Mouse (Mus musculus) heart, adult 11 months (tissue): ENCODE results near the gene Rflna.

ENCODE experiments used
- DNase-seq: peaks from one replicate; pipeline ENCODE4 v3.0.0; 2022

The Rflna gene

GRCm38 (mm10) chr5:125002969-125003872 lies at the start of gene Rflna:
Gene Rflna (plus strand): TSS chr5:125003221.
- DNase-seq, result peak; percentile 91

DNA sequence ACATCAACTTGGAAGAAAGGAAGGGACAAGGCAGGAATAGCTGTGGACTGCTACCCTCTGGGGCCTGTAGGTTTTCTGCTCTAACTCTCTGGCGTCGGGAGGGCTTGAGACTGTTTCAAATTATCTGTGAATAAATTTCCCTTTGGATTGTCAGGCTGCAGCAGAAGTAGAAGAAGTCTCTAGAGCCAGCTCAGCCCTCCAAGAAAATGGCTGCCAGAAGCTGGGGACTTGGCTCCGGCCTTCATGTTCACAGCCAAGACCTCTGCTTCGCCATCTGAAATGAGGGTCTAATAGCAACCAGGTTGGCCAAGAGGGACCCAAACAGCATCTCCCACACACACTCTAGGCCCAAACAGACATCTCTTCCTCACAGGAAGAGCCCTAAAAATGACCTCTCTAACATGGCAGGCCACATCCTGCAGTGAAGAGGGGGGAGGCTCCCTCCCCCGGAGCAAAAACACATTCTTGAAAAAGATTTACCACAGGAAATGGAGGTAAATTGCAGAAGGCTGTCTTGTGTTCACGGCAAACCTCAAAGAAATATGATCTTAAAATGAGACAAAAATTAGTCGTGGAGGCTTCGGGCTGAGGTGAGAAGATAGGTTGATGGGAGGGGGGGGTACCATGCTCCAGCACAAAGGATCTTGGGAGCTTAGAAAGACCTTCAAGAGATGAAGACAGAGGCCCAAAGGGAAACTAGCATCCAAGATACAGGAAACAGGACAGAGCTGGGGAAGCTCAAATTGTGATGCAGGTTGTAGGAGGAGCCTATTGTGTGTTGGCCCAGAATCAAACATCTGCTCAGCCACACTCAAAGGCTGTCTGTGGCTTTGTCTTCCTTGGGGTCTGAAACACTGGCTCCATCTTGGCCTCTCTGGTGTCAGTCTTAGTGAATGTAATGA lies 48.4 kb upstream of the Rflna start:
- DNase-seq, result no peak

DNA sequence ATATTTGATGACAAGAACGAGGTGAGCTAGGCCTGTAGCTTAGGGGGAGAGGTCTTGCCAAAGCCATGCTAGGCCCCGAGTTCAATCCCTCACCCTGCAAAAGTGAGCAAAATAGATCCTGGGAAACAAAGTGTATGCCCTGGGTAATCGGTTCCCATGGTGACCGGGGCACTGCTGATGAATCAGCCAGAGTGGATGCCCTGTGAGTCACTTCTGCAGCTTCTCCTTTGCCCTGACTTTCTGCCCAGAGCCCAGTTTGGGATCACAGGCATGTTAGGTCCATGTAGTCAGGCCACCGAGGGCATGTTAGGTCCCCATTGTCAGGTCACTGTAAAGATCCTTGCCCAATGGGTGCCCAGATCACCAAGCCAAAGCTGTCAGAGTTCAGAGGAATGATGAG lies 45.5 kb upstream of the Rflna start:
- no peak for DNase-seq

DNA sequence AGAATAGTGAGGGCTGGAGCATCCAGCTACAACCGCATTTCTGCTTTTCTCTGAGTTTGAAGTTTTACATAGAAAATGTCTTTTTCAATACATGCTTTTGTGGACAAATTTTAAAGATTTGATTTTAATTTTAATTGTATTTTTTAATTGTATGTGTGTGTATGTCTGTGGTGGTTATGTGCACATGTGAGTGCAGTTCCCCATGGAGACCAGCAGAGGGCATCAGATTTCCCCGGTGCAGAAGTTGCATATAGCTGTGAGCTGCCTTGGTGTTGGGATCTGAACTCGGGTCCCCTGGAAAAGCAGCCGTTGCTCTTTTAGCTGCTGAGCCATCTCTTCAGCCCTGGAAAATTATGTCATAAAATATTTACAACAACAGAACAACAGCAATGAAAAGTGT lies 43.9 kb upstream of the Rflna start:
- no peak for DNase-seq

DNA sequence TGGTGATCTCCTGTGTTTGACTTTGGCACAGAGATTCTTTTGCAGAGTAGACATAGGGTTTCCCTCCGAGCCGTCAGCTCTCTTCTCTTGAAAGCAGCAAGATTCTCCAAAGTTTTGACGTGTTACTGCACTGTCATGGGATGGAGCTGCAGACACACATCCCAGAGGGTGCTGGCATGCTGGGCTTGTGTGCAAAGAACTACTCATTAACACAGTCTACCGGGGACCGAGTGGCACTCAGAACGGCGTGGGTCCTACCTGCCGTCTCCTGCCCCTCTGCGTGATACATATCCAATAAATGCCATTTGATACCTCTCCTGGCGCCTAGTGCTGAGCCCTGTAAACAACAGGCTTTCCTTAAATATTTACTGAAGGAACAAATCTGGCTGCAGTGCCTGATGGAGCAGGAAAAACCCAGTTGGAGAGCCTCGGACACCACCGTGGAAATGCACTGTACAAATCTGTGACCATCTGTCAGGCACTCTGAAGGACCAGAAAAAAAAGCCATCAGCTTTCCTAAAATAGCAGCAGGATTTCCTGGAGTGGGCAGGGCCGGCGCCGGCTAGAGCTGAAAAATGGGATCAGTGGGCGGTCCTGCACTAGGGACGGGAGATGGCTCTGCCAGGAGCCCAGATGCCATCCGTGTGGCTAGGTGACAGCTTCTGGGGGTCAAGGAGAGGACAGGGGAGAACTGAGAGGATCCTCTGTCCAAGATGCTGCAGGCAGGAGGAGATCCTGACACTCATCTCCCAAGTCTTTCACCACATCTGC lies 42.7 kb upstream of the Rflna start:
- DNase-seq, result peak; percentile 98

DNA sequence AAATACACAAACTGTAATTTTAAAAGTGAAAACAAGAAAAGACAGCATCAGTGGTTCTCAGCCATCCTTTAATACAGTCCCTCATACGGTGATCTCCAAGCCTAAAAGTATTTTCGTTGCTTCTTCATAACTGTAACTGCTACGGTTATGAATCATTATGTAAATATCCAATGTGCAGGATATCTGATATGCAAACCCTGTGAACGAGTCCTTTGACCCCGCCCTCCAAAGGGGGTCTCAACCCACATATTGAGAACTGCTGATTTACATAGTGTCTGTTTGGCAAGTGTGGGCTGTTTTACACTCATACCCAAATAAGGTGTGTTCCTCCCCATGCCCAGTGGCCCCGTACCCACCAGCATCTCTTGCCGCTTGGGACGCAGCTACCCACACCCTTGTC lies 41.6 kb upstream of the Rflna start:
- peak; percentile 91 for DNase-seq

DNA sequence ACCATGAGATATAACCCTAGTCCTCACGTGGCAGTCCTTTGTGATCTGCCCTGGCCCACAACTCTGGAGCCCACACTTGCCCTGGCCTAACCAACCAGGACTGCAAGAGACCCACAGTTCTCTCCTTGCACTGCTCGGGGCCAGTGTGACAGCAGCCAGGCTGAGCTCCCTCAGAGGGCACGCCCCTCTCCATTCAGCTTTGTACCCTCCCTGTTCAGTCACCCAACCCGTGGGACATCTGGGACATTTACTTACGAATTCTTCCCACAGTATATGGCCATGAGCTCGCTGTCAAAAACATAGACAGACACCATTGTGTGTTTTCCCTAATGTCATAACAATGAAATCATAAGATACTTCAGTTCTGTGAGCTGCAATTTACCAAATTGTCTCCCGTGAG lies 40.3 kb upstream of the Rflna start:
- no peak for DNase-seq

DNA sequence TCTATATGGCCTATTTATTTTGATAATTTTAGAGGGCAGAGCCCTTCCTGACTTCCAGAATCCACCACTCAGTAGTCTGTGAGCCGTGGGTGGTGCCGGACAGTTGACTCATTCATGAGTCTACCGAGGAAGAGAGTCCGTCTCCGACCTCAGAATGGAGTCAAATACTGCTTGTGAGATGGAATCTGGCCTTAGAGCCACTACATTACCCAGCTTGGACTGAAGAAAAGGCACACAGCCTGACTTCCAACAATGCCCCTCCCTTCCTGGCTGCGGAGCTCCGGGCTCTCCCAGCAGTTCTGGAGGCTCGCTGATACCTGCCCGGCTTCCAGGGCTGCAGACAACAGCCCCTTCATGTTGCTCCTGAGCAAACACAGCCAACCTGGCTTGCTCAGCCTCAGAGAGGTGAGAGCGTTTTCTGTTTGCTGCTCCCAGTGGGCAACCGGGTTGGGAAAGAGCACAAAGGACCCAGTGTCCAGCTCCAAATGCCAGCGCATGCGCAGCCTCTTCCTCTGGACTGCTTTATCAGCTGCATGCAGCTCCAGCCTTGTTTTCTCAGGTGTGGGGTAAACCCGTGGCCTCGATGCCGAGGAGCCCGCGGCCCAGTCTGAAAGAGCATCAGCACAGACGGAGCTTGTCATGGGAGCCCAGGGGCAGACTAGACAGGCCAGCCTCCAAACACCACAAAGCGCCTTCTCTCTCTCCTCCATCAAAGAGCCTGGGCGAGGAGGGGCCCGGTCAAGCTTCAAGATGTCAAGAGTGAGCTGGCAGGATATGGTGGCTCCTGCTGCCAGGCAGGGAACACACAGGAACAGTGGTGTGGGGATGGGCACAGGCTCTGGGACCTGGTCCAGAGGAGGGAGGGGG lies 39.0 kb upstream of the Rflna start:
- peak; percentile 95 for DNase-seq

DNA sequence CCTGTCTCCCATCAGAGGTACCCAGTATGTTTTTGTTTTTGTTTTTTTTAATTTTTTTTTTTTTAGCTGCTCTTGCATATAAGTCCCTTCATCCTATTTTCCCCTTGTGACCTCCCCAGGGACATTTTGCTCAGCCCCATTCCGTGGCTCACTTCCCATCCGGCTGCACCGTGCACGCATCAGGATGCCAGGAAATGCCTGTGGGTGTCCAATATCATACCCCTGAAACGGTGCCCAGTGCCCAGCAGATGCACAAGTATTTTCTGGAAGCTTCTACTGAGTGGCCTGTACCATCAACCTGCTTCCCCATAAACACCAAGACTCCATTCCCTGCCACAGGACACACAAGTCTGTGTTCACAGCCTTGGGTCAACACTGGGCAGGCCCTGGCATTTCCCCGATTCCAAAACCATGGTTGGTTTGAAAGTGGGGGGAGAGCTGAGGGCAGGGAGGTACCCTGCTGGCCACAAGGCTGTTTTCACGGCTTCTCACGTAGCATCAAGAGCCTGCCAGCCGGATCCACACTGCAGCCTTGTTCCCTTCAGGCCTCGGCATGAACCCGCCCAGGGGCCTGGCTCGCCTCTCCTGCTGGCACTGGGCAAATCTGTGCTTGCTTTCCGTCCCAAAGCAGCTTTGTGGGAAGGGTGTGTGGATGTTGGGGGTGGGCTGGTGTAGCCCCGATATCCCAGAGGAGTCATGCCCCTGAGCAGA lies 36.2 kb upstream of the Rflna start:
- peak; percentile 93 for DNase-seq

DNA sequence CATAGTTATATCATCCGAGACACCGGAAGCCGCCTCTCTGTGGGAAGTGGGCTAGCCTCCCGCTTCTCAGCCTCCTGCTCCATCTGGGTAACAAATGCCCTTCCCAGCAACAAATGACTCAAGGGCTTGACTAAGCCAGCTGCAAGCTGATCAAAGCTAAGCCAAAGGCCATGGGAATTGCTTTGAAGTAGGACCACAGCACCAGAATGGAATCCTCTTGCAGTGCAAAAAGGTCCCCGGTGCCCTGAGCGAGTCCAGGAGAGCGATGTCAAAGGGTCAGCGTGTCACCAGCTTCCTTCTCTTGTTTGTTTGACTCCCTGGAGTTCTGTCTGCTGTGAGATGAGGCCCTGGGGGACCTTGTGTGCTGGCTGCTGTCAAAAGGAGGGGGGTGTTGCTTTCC lies 33.2 kb upstream of the Rflna start:
- DNase-seq, result no peak

GRCm38 (mm10) chr5:124986222-124986621 lies 16.8 kb upstream of the Rflna start:
- no peak for DNase-seq

DNA sequence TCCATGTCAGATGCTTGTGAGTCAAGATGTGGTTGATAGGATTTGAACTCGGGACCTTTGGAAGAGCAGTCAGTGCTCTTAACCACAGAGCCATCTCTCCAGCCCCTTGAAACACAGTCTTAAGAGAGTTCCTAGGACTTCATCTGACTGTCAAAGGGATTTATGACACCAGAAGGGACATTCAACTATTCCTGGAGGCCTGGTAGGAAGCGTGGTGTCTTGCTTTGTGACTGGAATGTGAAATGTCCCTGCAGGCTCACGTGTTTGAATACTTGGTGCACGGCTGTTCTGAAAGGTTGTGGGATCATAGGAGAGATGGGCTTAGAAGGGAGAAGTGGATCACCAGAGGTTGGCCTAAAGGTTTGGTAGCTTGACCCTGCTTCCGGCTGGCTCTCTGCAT lies 16.4 kb upstream of the Rflna start:
- no peak for DNase-seq

DNA sequence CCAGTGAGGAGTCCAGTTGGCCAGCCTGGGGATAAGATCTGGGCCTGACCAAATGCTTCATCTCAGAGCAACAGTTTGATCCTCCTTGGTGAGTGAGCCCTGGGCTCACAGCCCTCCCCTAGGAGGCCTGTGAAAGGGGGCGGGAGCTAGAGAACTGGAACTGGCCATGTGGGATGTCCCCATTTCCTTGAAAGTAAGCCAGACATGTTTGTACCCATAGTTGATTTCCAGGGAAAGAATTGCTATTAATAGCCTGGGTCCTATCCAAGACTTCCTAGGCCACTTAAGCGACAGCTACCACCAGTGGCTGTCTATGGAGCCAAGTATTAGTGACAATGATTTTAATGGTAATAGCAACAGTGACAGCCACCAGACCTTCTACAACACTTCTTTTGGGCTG lies 13.3 kb upstream of the Rflna start:
- DNase-seq, result peak; percentile 96

GRCm38 (mm10) chr5:124992323-124992722 lies 10.7 kb upstream of the Rflna start:
- no peak for DNase-seq

DNA sequence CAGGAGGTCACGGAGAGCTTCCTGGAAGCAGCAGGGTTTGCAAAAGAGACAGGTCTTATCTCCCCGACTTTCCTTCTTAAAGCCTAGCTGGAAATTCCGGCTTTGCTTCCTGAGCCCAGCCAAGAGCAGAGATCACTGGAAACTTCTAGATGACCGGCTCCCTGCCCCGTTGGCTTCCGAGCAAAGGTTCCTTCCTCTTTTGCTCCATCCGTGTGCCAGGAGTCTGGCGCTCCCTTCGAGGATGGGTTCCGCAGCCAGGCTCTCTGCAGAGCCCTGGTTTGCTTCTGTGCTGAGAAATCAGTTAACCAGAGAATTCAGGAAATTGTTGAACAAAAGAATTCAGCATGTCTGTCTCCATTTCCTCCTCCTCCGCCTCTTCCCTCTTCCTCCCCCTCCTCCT lies 10.1 kb upstream of the Rflna start:
- DNase-seq, result peak; percentile 97

DNA sequence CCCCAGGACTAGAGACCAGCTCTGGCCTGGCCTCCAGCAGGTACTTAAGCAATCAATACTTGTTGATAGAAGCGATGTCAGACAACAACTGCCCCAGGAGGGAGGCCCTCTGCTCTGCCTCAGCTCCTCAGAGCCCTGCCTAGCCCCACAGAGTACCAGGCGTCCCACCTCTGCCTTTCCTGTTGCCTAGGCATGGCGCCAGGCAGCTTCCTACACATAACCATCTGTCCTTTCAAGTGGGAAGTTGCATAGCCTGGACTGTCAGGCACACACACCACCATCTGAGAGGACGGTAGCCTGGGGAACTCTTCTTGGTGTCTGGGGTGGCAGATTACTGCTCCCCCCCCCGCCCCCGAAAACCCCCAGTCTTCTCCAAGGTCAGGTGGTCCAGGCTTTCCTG lies 6.2 kb upstream of the Rflna start:
- peak; percentile 93 for DNase-seq

GRCm38 (mm10) chr5:124997913-124998312 lies 5.1 kb upstream of the Rflna start:
- no peak for DNase-seq

GRCm38 (mm10) chr5:125000756-125001250 lies 2.2 kb upstream of the Rflna start:
- DNase-seq, result peak; percentile 91

- DNase-seq, result peak; percentile 89
Measured at GRCm38 (mm10) chr5:125003873-125004255, 843 bp downstream of the Rflna start.

- DNase-seq, result peak; percentile 91
Measured at GRCm38 (mm10) chr5:125005871-125006652, 3.0 kb downstream of the Rflna start.
